Mouse (Mus musculus) CD4-positive helper T cell, adult 2 months (primary cell): Measurements from ENCODE around the gene Smug1.
A peak's percentile ranks its signal among the peaks of the same experiment; 100 is the strongest.

ENCODE experiments used
- DNase-seq: peaks from one replicate; pipeline ENCODE4 v3.0.0-alpha.2; 2012; ENCODE audit warnings: low read depth, missing footprints, low spot score

Smug1 gene

GRCm38 (mm10) chr15:103177611-103178041, 10.7 kb upstream of the Smug1 start:
- DNase-seq: peak; percentile 16

GRCm38 (mm10) chr15:103176874-103177421, 10.1 kb upstream of the Smug1 start:
- peak; percentile 80 for DNase-seq

- DNase-seq: no peak
These were observed 6.4 kb upstream of the Smug1 start for GRCm38 (mm10) chr15:103173251-103173650.

DNA sequence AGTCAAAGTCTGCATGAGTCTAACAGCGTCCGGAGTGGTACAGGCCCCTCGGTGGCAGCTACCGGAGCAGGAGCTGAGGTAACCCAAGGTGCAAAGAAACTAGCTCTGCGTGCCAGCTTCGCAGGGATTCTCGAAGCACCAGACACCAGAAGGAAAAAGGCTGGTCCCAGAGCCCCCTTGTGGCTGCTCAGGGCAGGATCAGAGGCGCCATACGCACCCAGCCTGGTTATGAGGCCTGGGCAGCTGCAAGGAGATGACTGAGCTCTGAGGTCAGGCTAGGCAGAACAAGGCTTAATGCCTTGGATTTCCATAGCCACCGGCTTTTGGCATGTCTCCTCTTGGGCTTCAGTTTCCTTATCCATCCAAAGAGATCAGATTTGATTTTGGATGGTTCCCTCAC, 5.6 kb upstream of the Smug1 start:
- DNase-seq: peak; percentile 65

DNA sequence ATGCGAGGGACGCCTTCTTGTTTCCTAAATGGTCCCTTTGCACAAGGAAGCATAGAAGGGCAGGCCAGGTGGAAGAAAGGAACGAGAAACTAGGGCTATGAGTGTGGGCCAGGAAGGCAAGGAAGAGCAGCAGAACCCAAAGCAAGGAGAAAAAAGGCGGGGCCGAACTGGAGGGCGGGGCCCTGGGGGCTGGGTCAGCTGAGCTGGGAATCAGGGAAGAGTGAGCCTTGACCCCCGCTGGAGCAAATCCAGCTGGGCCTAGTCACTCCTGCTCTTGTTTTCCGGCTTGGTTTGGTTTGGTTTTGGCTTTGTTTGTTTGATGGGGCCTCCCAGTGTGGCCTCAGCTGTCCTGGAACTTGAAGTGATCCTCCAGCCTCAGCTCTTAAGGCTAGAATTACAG, 4.4 kb upstream of the Smug1 start:
- DNase-seq: no peak

DNA sequence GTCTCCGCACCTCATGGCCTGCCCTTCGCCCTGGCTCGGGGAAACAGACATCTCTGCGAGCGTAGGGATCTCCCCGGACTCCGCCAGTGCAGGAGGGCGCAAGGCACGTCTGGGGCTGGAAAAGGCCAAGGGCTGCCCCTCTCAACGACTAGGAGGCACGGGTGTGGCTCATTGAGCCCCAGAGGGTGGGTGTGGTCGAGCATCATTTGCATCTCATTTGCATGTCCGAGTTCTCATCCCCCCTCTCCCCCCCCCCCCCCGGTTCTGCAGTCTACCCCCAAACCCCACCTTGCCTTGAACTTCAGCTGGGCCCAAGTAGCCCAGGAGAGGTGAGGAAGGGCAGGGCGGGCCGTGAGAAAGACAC, 3.4 kb upstream of the Smug1 start:
- DNase-seq: no peak

GRCm38 (mm10) chr15:103169612-103170315, 2.9 kb upstream of the Smug1 start:
- DNase-seq: no peak

DNA sequence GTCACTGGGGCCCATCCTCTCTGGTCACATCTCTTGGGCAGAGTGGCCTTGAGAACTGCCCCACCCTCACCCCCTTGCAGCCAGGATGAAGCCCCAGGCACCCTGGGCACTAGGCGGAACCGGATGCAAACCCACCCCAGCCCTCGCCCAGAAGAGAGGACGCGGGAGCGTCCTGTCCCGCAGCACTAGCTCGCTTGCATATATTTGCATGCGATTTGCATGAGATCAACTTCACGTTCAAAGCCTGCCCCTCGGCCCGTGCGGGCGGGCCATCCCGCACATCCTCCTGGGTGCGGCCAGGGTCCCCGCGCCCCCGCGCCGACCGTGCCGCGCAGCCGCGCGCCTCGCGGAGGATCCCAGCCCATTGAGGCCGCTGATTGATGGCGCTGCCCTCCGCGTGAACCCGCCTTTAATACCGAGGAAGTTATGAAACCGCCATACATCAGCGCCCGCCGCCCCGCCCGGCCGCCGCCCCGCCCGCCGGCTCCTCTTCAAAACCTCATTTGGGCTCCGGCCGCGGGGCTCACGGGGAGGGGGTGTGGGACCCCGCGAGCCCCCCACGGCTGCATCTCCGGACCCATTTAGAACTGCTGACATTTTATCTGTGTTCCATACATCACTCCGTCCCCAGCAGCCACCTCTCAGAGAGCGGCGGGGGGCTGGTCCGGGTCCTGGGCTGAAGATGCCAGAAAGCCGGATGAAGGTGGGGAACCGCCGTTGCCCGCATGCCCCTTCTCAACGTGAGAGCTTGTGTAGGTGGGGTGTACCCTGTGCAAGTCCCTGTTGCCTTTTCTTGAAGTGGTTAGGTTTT, 2.1 kb upstream of the Smug1 start:
- DNase-seq: peak; percentile 75

- DNase-seq: no peak
These were observed 894 bp upstream of the Smug1 start for GRCm38 (mm10) chr15:103167786-103168185.

- no peak for DNase-seq
These were observed 968 bp downstream of the Smug1 start for GRCm38 (mm10) chr15:103165924-103166323.

DNA sequence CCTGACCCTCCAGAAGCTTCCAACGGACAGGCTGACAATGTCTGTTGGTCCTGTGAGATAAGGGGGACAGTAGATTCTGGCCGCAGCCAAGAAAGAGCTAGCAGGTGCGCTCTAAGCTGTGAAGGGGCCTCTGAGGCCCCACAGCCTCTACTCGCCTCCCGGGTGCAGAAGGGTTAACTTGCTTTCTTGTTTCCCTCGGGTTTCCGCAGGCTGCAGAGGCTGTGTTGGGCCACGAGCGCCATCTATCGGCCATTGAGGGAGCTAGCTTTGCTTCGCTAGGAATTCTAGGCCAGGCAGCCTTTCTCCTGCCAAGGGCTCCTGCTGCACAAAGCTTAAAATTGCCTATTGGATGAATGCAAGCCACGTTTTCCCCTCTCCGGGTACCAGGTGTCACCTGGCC, 1.5 kb downstream of the Smug1 start:
- DNase-seq: peak; percentile 81

DNA sequence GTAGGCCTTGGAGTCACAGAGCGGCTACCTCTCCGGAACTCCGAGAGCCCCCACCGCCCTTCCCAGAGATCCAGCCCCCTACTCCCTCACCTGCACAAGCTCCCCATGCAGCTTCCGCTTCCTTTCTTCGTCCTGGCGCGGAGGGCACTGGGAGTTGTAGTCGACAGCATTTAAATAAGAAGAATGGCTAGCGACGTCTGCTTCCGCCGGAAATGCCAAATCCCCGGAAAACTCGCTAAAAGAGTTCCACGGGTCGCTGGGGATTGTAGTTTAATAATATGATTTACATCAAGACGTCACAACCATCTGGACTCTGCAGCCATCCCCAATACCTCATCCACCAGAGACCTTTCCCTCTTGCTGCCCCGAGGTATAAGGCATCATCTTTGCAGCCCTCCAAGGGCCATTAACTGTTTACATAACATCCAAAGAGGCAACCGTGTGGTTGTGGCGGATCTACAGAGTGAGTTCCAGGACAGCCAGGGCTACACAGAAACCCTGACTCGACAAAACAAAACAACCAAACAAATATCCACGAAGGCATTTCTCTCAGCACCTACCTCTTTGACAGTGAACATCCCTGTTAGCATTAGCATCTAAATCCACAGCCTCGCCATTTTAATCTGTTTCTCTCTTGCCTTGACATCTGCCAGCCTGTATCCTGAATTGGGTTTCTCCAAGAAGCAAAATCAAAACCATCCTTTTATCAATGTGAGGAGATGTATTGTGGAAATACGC, 3.5 kb downstream of the Smug1 start:
- peak; percentile 91 for DNase-seq

- no peak for DNase-seq
These were observed 9.3 kb downstream of the Smug1 start for GRCm38 (mm10) chr15:103157585-103157984.

- DNase-seq: no peak
These were observed 10.0 kb downstream of the Smug1 start for GRCm38 (mm10) chr15:103156890-103157289.

DNA sequence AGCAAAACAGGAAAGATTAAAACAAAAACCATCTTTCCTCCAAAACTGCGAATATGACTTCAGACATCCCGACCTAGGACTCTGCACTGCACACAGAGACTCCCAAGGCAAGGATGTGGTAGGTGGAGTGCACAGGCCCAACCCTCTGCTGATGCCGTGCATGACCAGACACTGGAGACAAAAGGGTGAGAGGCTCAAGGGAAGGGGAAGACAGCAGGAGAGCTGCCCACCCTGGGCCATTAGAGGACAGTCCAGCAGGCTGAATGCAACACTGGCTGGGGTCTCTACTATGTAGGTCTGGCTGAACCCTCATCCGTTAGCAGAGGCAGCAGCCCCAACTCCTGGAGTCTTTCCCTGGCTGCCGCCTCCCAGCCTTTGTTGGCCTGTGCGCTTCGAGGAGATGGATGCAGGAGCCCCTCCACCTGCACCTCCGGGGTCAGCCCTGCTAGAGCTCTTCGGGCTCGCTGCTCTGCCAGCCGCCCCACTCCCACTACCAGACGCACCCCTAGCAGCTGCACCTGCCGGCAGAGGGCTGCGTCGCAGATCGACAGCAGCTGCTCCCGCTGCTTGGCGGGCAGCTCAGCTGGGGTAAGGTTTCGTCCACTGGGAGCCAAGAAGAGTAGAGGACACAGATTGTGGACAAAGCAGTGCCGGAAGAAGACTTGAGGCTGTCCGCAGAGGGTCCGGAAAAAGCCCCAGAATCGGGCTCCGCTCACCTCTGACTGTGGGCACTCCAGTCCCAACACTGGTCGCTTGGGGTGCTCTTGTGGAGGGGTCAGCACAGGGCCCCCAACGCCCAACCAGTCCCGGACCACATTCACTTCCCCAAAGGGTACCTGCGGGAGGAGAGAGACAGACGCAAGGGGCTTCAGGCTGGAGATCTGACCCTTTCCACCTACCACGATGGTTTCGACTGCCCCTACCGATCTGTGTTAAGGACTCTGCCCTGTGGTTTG, 11.2 kb downstream of the Smug1 start:
- DNase-seq: no peak

DNA sequence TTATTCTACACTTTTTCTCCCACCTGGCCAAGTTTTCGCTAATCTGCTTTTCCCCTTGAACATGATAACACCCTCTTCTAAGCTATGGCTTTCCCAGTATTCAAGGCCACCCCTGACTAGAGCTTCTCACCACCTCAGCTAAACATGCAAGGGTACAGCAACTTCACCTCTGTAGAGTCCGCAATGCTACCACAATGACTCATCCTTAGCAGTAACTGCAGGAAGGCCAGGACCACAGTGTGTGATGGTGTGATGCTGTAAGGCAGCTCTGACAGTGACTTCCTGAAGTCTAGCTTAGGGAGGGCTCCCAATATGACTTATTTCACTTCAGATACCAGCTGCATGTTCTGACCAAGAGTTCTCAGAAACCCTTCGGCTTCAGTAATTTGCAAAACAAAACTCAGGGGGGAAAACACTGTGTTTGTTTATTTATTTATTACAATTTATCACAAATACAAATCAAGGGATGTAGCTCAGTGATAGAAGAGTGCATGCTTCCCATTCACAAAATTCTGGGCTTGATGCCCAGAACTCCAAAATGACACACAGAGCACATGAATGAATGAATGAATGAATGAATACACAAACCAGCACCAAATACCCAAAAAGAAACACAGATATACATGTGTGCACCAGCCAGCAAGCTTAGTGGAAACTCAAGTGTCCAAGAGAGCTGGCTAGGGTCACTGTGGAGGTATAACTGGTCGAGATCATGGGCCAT, 13.8 kb downstream of the Smug1 start:
- peak; percentile 66 for DNase-seq

GRCm38 (mm10) chr15:103152371-103152770, 14.5 kb downstream of the Smug1 start:
- no peak for DNase-seq

DNA sequence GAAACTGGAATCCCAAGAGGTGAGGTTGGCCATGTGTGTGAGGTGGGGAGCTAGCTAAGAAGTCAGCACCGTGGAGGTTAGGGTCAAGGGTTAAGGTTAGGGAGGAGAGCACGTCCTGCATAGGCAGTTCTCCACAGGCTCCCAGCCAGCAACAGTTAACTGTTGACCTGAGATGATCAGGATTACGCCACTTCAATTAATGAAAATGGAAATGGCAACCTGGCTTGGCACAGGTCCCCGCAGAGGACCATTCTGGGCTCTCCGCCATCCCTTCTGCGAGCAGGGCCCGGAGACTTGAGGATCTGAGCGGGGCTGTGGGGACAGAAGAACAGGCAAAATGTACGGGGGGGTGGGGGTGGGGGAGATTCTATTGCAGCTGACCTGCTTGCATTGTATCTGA, 19.1 kb downstream of the Smug1 start:
- no peak for DNase-seq

- no peak for DNase-seq
These were observed 19.5 kb downstream of the Smug1 start for GRCm38 (mm10) chr15:103147422-103147690.

DNA sequence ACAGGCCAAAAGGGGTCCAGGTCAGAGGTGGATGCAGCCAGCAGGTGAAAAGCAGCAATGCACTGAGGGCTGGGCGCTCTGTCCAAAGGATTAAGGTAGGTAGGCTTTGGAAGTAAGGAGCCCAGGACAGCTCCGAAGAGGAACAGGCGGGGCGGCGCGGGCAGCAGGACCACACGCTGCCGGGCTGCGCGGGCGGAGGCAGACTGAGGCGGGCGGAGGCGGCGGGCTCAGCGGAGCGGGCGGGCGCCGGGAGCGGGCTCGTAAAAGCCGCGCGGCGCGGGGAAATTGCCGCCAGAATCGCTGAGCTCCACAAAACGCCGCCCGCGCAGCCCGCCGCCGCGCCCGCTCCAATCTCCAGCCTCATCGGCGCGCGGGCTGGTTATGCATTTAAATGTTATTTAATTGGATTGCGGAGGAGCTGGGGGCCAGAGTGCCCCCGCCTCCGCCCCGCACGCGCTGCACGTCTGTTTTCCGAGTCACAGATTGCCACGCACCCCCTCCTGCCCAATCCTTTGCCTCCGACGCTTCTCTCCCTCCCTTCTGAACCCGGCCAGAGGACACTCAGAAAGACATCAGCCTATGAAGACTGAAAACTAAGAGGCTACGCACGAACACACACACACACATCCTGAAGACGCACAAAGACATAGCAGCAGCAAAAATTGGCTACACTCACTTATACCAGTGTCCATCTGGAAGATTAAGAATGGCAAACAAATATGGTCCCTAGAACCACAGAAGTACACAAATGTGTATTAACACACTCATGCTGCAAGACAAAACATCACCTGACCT, 20.1 kb downstream of the Smug1 start:
- DNase-seq: no peak
